Mouse (Mus musculus): ENCODE data around the gene 4930563M21Rik. TPM values are rescaled to one million over a fixed set of nuclear protein-coding genes. Genes with fewer than 3 reads are reported as not detected.
"Not testable (repeated sequence)": the region's sequence is repeated elsewhere in the genome, so short reads cannot be mapped to it uniquely, and the experiment has no call there.

The 4930563M21Rik gene
- polyA plus RNA-seq (2016; fragmentation: Nextera tagmentation; extraction: Ambion mirVana), result not detected in 2 replicates

GRCm38 (mm10) chr9:56010450-56010849, at the start of gene 4930563M21Rik:
Gene 4930563M21Rik (minus strand): TSS chr9:56010550.
- no peaks in the 10 kb centered on the region for H3K27me3 ChIP-seq (replicated peaks)
- H3K9ac ChIP-seq, result no peak within 1 kb of the TSS
- H3K27ac ChIP-seq, result no peak within 1 kb of the TSS
- 81% methylated on average over 4 of the region's 4 CpGs for WGBS
- H3K4me1 ChIP-seq, result no peaks in the 10 kb centered on the region
- H3K9me3 ChIP-seq, result no peaks in the 10 kb centered on the region
- H3K36me3 ChIP-seq, result no peaks in the 10 kb centered on the region
- no peak within 1 kb of the TSS for H3K4me3 ChIP-seq
- no peak for ATAC-seq (ENCODE audit: low FRiP score, low read depth)
- H3K4me2 ChIP-seq (replicated peaks), result no peak within 1 kb of the TSS

- Histone ChIP-seq H3K27ac (no peak overlapping the region), H3K4me1 (no peaks in the 10 kb centered on the region), H3K36me3 (peaks cover 75% of the 10 kb centered on the region), H3K4me2 (replicated peaks) (no peak overlapping the region), H3K9me3 (no peaks in the 10 kb centered on the region), H3K4me3 (no peak overlapping the region), H3K27me3 (replicated peaks) (no peaks in the 10 kb centered on the region), H3K9ac (no peak overlapping the region)
- 96% methylated on average over 6 of the region's 6 CpGs for WGBS
- ATAC-seq (ENCODE audit: low FRiP score, low read depth), result no peak
These were observed 45.8 kb upstream of the 4930563M21Rik start for GRCm38 (mm10) chr9:56056147-56056546.

- Histone ChIP-seq H3K4me3 (no peak overlapping the region), H3K9me3 (no peaks in the 10 kb centered on the region), H3K27me3 (replicated peaks) (no peaks in the 10 kb centered on the region), H3K4me2 (replicated peaks) (no peak overlapping the region), H3K27ac (no peak overlapping the region), H3K36me3 (peaks cover 57% of the 10 kb centered on the region), H3K4me1 (no peaks in the 10 kb centered on the region), H3K9ac (no peak overlapping the region)
- no peak for ATAC-seq (ENCODE audit: low FRiP score, low read depth)
- 63% methylated on average over 3 of the region's 3 CpGs for WGBS
These were observed 43.4 kb upstream of the 4930563M21Rik start for GRCm38 (mm10) chr9:56053796-56054195.

GRCm38 (mm10) chr9:56042181-56042621, 31.9 kb upstream of the 4930563M21Rik start:
- Histone ChIP-seq H3K27ac (peak overlapping the region; percentile 94), H3K4me2 (replicated peaks) (peak overlapping the region; percentile 68), H3K4me1 (peaks cover 10% of the 10 kb centered on the region), H3K4me3 (peak overlapping the region; percentile 64), H3K9ac (peak overlapping the region; percentile 95), H3K36me3 (peaks cover 13% of the 10 kb centered on the region), H3K9me3 (no peaks in the 10 kb centered on the region), H3K27me3 (replicated peaks) (no peaks in the 10 kb centered on the region)
- peak; percentile 88 for ATAC-seq (ENCODE audit: low FRiP score, low read depth)
- WGBS, result under 1% methylated on average over 16 of the region's 16 CpGs

GRCm38 (mm10) chr9:56041372-56042180, 31.2 kb upstream of the 4930563M21Rik start, which contains the start of gene Rcn2:
Gene Rcn2 (plus strand): TSS chr9:56041845.
- Histone ChIP-seq H3K27me3 (replicated peaks) (no peaks in the 10 kb centered on the region), H3K36me3 (peaks cover 13% of the 10 kb centered on the region), H3K27ac (peak within 1 kb of the TSS; percentile 94), H3K9me3 (no peaks in the 10 kb centered on the region), H3K4me2 (replicated peaks) (peak within 1 kb of the TSS; percentile 68), H3K4me1 (peaks cover 10% of the 10 kb centered on the region), H3K4me3 (peak within 1 kb of the TSS; percentile 64), H3K9ac (peak within 1 kb of the TSS; percentile 95)
- ATAC-seq (ENCODE audit: low FRiP score, low read depth), result peak; percentile 100
- WGBS, result under 1% methylated on average over 48 of the region's 49 CpGs

- no peaks in the 10 kb centered on the region for H3K36me3 ChIP-seq
- 70% methylated on average over 3 of the region's 3 CpGs for WGBS
- no peak overlapping the region for H3K9ac ChIP-seq
- H3K4me3 ChIP-seq, result no peak overlapping the region
- no peaks in the 10 kb centered on the region for H3K4me1 ChIP-seq
- no peak overlapping the region for H3K27ac ChIP-seq
- H3K27me3 ChIP-seq (replicated peaks), result no peaks in the 10 kb centered on the region
- no peaks in the 10 kb centered on the region for H3K9me3 ChIP-seq
- ATAC-seq (ENCODE audit: low FRiP score, low read depth), result no peak
- no peak overlapping the region for H3K4me2 ChIP-seq (replicated peaks)
These were observed 21.9 kb upstream of the 4930563M21Rik start for GRCm38 (mm10) chr9:56032219-56032618.

- 89% methylated on average over 16 of the region's 16 CpGs for WGBS
- no peaks in the 10 kb centered on the region for H3K27me3 ChIP-seq (replicated peaks)
These were observed 16.9 kb upstream of the 4930563M21Rik start for GRCm38 (mm10) chr9:56027292-56027691.

GRCm38 (mm10) chr9:56024772-56025171, 14.4 kb upstream of the 4930563M21Rik start:
- H3K4me2 ChIP-seq (replicated peaks), result no peak overlapping the region
- no peak overlapping the region for H3K27ac ChIP-seq
- no peaks in the 10 kb centered on the region for H3K27me3 ChIP-seq (replicated peaks)
- H3K9me3 ChIP-seq, result no peaks in the 10 kb centered on the region
- WGBS, result 52% methylated on average over 2 of the region's 2 CpGs
- no peak overlapping the region for H3K9ac ChIP-seq
- no peak for ATAC-seq (ENCODE audit: low FRiP score, low read depth)
- no peaks in the 10 kb centered on the region for H3K36me3 ChIP-seq
- no peak overlapping the region for H3K4me3 ChIP-seq
- no peaks in the 10 kb centered on the region for H3K4me1 ChIP-seq

More at GRCm38 (mm10) chr9:56027292-56027691, 16.9 kb upstream of the 4930563M21Rik start:
- Histone ChIP-seq H3K9ac (no peak overlapping the region), H3K4me2 (replicated peaks) (no peak overlapping the region), H3K9me3 (no peaks in the 10 kb centered on the region), H3K36me3 (no peaks in the 10 kb centered on the region), H3K4me1 (no peaks in the 10 kb centered on the region), H3K27ac (no peak overlapping the region), H3K4me3 (no peak overlapping the region)
- no peak for ATAC-seq (ENCODE audit: low FRiP score, low read depth)

GRCm38 (mm10) chr9:56004679-56005078, 5.7 kb downstream of the 4930563M21Rik start:
- WGBS, result 80% methylated on average over 2 of the region's 2 CpGs
- not testable (repeated sequence) for H3K36me3 ChIP-seq; H3K4me2 ChIP-seq (replicated peaks); H3K9ac ChIP-seq; H3K27me3 ChIP-seq (replicated peaks); H3K4me3 ChIP-seq; ATAC-seq (ENCODE audit: low FRiP score, low read depth); H3K27ac ChIP-seq; H3K9me3 ChIP-seq; H3K4me1 ChIP-seq

- Histone ChIP-seq H3K27me3 (replicated peaks) (no peaks in the 10 kb centered on the region), H3K27ac (no peak overlapping the region), H3K4me3 (no peak overlapping the region), H3K4me1 (no peaks in the 10 kb centered on the region), H3K9ac (no peak overlapping the region), H3K4me2 (replicated peaks) (no peak overlapping the region), H3K9me3 (0 out of 2 replicates have a peak, but pooled peaks cover 4% of the 10 kb centered on the region), H3K36me3 (no peaks in the 10 kb centered on the region; the same call in 1 of the 2 replicates)
- no peak for ATAC-seq (ENCODE audit: low FRiP score, low read depth)
- 23% methylated on average over 1 of the region's 1 CpGs for WGBS
These were observed 63.5 kb downstream of the 4930563M21Rik start for GRCm38 (mm10) chr9:55946819-55947218.

GRCm38 (mm10) chr9:55941356-55941755, 69.0 kb downstream of the 4930563M21Rik start:
- Histone ChIP-seq H3K4me2 (replicated peaks) (no peak overlapping the region), H3K27ac (no peak overlapping the region), H3K4me1 (peaks cover 4% of the 10 kb centered on the region; the same call in 1 of the 2 replicates), H3K9me3 (no peaks in the 10 kb centered on the region), H3K27me3 (replicated peaks) (no peaks in the 10 kb centered on the region), H3K36me3 (no peaks in the 10 kb centered on the region; the same call in 1 of the 2 replicates), H3K9ac (no peak overlapping the region), H3K4me3 (no peak overlapping the region)
- no peak for ATAC-seq (ENCODE audit: low FRiP score, low read depth)

GRCm38 (mm10) chr9:55938618-55938985, 71.7 kb downstream of the 4930563M21Rik start:
- ATAC-seq (ENCODE audit: low FRiP score, low read depth), result no peak
- H3K4me3 ChIP-seq, result peak overlapping the region; percentile 74
- peak overlapping the region; percentile 63 for H3K4me2 ChIP-seq (replicated peaks)
- no peaks in the 10 kb centered on the region for H3K9me3 ChIP-seq
- H3K4me1 ChIP-seq, result peaks cover 4% of the 10 kb centered on the region; the same call in 1 of the 2 replicates
- no peak overlapping the region for H3K9ac ChIP-seq
- H3K27me3 ChIP-seq (replicated peaks), result no peaks in the 10 kb centered on the region
- WGBS, result 63% methylated on average over 6 of the region's 6 CpGs
- H3K36me3 ChIP-seq, result no peaks in the 10 kb centered on the region
- no peak overlapping the region for H3K27ac ChIP-seq

Measured in neural tube, embryonic 12.5 days (tissue).